Mouse (Mus musculus): ENCODE measurements around the gene Ucp3. TPM values are rescaled to one million over a fixed set of nuclear protein-coding genes. Genes with fewer than 3 reads are reported as not detected.
A peak's percentile ranks its signal among the peaks of the same experiment; 100 is the strongest.

Gene Ucp3
- polyA plus RNA-seq, 1 experiment from 2014 or later, result not detected

- Histone ChIP-seq H3K27me3 (ENCODE audit: control insufficient read depth, insufficient read depth, low read length) (no peaks in the 10 kb centered on the region), H3K27ac (ENCODE audit: low read depth, low read length) (no peak overlapping the region), H3K4me3 (ENCODE audit: low read depth, low read length) (no peak overlapping the region), H3K9ac (ENCODE audit: low read length) (no peak overlapping the region), H3K9me3 (ENCODE audit: control insufficient read depth, low read length) (no peaks in the 10 kb centered on the region), H3K4me1 (ENCODE audit: control insufficient read depth, insufficient read depth, low read length) (no peaks in the 10 kb centered on the region), H3K36me3 (ENCODE audit: control insufficient read depth, insufficient read depth, low read length) (no peaks in the 10 kb centered on the region), H3K4me2 (no peak overlapping the region)
- DNase-seq (ENCODE audit: low spot score, missing footprints) (no peak), ATAC-seq (ENCODE audit: low FRiP score) (no peak)
- 79% methylated on average over 6 of the region's 6 CpGs for WGBS
Measured at GRCm38 (mm10) chr7:100501027-100501843, 28.4 kb downstream of the Ucp3 start.

GRCm38 (mm10) chr7:100501844-100502373 is 29.1 kb downstream of the Ucp3 start:
- H3K27me3 ChIP-seq (ENCODE audit: control insufficient read depth, insufficient read depth, low read length), result no peaks in the 10 kb centered on the region
- no peak overlapping the region for H3K9ac ChIP-seq (ENCODE audit: low read length)
- no peak overlapping the region for H3K27ac ChIP-seq (ENCODE audit: low read depth, low read length)
- no peak for DNase-seq (ENCODE audit: low spot score, missing footprints)
- H3K9me3 ChIP-seq (ENCODE audit: control insufficient read depth, low read length), result no peaks in the 10 kb centered on the region
- H3K4me1 ChIP-seq (ENCODE audit: control insufficient read depth, insufficient read depth, low read length), result no peaks in the 10 kb centered on the region
- H3K36me3 ChIP-seq (ENCODE audit: control insufficient read depth, insufficient read depth, low read length), result no peaks in the 10 kb centered on the region
- WGBS, result 58% methylated on average over 2 of the region's 2 CpGs
- no peak overlapping the region for H3K4me2 ChIP-seq
- H3K4me3 ChIP-seq (ENCODE audit: low read depth, low read length), result no peak overlapping the region
- no peak for ATAC-seq (ENCODE audit: low FRiP score)

- Histone ChIP-seq H3K27me3 (ENCODE audit: control insufficient read depth, insufficient read depth, low read length) (no peaks in the 10 kb centered on the region), H3K4me3 (ENCODE audit: low read depth, low read length) (no peak overlapping the region), H3K4me2 (no peak overlapping the region), H3K36me3 (ENCODE audit: control insufficient read depth, insufficient read depth, low read length) (no peaks in the 10 kb centered on the region), H3K9me3 (ENCODE audit: control insufficient read depth, low read length) (no peaks in the 10 kb centered on the region), H3K4me1 (ENCODE audit: control insufficient read depth, insufficient read depth, low read length) (no peaks in the 10 kb centered on the region), H3K27ac (ENCODE audit: low read depth, low read length) (no peak overlapping the region), H3K9ac (ENCODE audit: low read length) (no peak overlapping the region)
- DNase-seq (ENCODE audit: low spot score, missing footprints) (no peak), ATAC-seq (ENCODE audit: low FRiP score) (no peak)
- WGBS, result 83% methylated on average over 7 of the region's 7 CpGs
Measured at GRCm38 (mm10) chr7:100502374-100502922, 29.7 kb downstream of the Ucp3 start.

GRCm38 (mm10) chr7:100503076-100503475 is 30.3 kb downstream of the Ucp3 start:
- Histone ChIP-seq H3K9ac (ENCODE audit: low read length) (no peak overlapping the region), H3K36me3 (ENCODE audit: control insufficient read depth, insufficient read depth, low read length) (no peaks in the 10 kb centered on the region), H3K4me2 (no peak overlapping the region), H3K4me3 (ENCODE audit: low read depth, low read length) (no peak overlapping the region), H3K4me1 (ENCODE audit: control insufficient read depth, insufficient read depth, low read length) (no peaks in the 10 kb centered on the region), H3K27me3 (ENCODE audit: control insufficient read depth, insufficient read depth, low read length) (no peaks in the 10 kb centered on the region), H3K9me3 (ENCODE audit: control insufficient read depth, low read length) (no peaks in the 10 kb centered on the region), H3K27ac (ENCODE audit: low read depth, low read length) (no peak overlapping the region)
- DNase-seq (ENCODE audit: low spot score, missing footprints), result no peak
- no peak for ATAC-seq (ENCODE audit: low FRiP score)
- WGBS, result 93% methylated on average over 5 of the region's 5 CpGs

- DNase-seq (ENCODE audit: low spot score, missing footprints), result no peak
- ATAC-seq (ENCODE audit: low FRiP score), result no peak
- Histone ChIP-seq H3K36me3 (ENCODE audit: control insufficient read depth, insufficient read depth, low read length) (no peaks in the 10 kb centered on the region), H3K4me2 (no peak overlapping the region), H3K4me3 (ENCODE audit: low read depth, low read length) (no peak overlapping the region), H3K27ac (ENCODE audit: low read depth, low read length) (no peak overlapping the region), H3K4me1 (ENCODE audit: control insufficient read depth, insufficient read depth, low read length) (no peaks in the 10 kb centered on the region), H3K9ac (ENCODE audit: low read length) (no peak overlapping the region), H3K9me3 (ENCODE audit: control insufficient read depth, low read length) (no peaks in the 10 kb centered on the region), H3K27me3 (ENCODE audit: control insufficient read depth, insufficient read depth, low read length) (no peaks in the 10 kb centered on the region)
- 82% methylated on average over 13 of the region's 13 CpGs for WGBS
Measured at GRCm38 (mm10) chr7:100504740-100505487, 32.1 kb downstream of the Ucp3 start.

- Histone ChIP-seq H3K36me3 (ENCODE audit: control insufficient read depth, insufficient read depth, low read length) (no peaks in the 10 kb centered on the region), H3K4me1 (ENCODE audit: control insufficient read depth, insufficient read depth, low read length) (no peaks in the 10 kb centered on the region), H3K27me3 (ENCODE audit: control insufficient read depth, insufficient read depth, low read length) (no peaks in the 10 kb centered on the region), H3K27ac (ENCODE audit: low read depth, low read length) (no peak overlapping the region), H3K4me3 (ENCODE audit: low read depth, low read length) (no peak overlapping the region), H3K9ac (ENCODE audit: low read length) (no peak overlapping the region), H3K4me2 (no peak overlapping the region), H3K9me3 (ENCODE audit: control insufficient read depth, low read length) (no peaks in the 10 kb centered on the region)
- 82% methylated on average over 4 of the region's 4 CpGs for WGBS
- ATAC-seq (ENCODE audit: low FRiP score) (no peak), DNase-seq (ENCODE audit: low spot score, missing footprints) (no peak)
Measured at GRCm38 (mm10) chr7:100506494-100506893, 33.7 kb downstream of the Ucp3 start.

GRCm38 (mm10) chr7:100508670-100509069 is 35.9 kb downstream of the Ucp3 start:
- Histone ChIP-seq H3K4me1 (ENCODE audit: control insufficient read depth, insufficient read depth, low read length) (no peaks in the 10 kb centered on the region), H3K9ac (ENCODE audit: low read length) (no peak overlapping the region), H3K4me3 (ENCODE audit: low read depth, low read length) (no peak overlapping the region), H3K4me2 (no peak overlapping the region), H3K9me3 (ENCODE audit: control insufficient read depth, low read length) (no peaks in the 10 kb centered on the region), H3K27me3 (ENCODE audit: control insufficient read depth, insufficient read depth, low read length) (no peaks in the 10 kb centered on the region), H3K27ac (ENCODE audit: low read depth, low read length) (no peak overlapping the region), H3K36me3 (ENCODE audit: control insufficient read depth, insufficient read depth, low read length) (no peaks in the 10 kb centered on the region)
- DNase-seq (ENCODE audit: low spot score, missing footprints) (no peak), ATAC-seq (ENCODE audit: low FRiP score) (no peak)
- 79% methylated on average over 3 of the region's 3 CpGs for WGBS

- Histone ChIP-seq H3K4me2 (no peak overlapping the region), H3K36me3 (ENCODE audit: control insufficient read depth, insufficient read depth, low read length) (no peaks in the 10 kb centered on the region), H3K9ac (ENCODE audit: low read length) (no peak overlapping the region), H3K9me3 (ENCODE audit: control insufficient read depth, low read length) (no peaks in the 10 kb centered on the region), H3K4me3 (ENCODE audit: low read depth, low read length) (no peak overlapping the region), H3K27me3 (ENCODE audit: control insufficient read depth, insufficient read depth, low read length) (no peaks in the 10 kb centered on the region), H3K4me1 (ENCODE audit: control insufficient read depth, insufficient read depth, low read length) (no peaks in the 10 kb centered on the region), H3K27ac (ENCODE audit: low read depth, low read length) (no peak overlapping the region)
- ATAC-seq (ENCODE audit: low FRiP score) (no peak), DNase-seq (ENCODE audit: low spot score, missing footprints) (no peak)
- WGBS, result 84% methylated on average over 8 of the region's 8 CpGs
Measured at GRCm38 (mm10) chr7:100511602-100512001, 38.8 kb downstream of the Ucp3 start.

GRCm38 (mm10) chr7:100514573-100514972 is 41.8 kb downstream of the Ucp3 start, which contains the start of gene Dnajb13:
Gene Dnajb13, minus strand, starts transcription at chr7:100514960.
- no peaks in the 10 kb centered on the region for H3K36me3 ChIP-seq (ENCODE audit: control insufficient read depth, insufficient read depth, low read length)
- H3K9ac ChIP-seq (ENCODE audit: low read length), result no peak within 1 kb of the TSS
- no peak within 1 kb of the TSS for H3K4me2 ChIP-seq
- WGBS, result 53% methylated on average over 11 of the region's 11 CpGs
- no peaks in the 10 kb centered on the region for H3K27me3 ChIP-seq (ENCODE audit: control insufficient read depth, insufficient read depth, low read length)
- no peak within 1 kb of the TSS for H3K4me3 ChIP-seq (ENCODE audit: low read depth, low read length)
- no peaks in the 10 kb centered on the region for H3K9me3 ChIP-seq (ENCODE audit: control insufficient read depth, low read length)
- no peak for DNase-seq (ENCODE audit: low spot score, missing footprints)
- no peaks in the 10 kb centered on the region for H3K4me1 ChIP-seq (ENCODE audit: control insufficient read depth, insufficient read depth, low read length)
- H3K27ac ChIP-seq (ENCODE audit: low read depth, low read length), result no peak within 1 kb of the TSS
- 0 out of 2 replicates have a peak, but pooled peaks have one; percentile 22 for ATAC-seq (ENCODE audit: low FRiP score)

Data from midbrain, embryonic 11.5 days (tissue).